Mouse (Mus musculus): Measurements from ENCODE around the gene Tmem116. TPM values are rescaled to one million over a fixed set of nuclear protein-coding genes. Genes with fewer than 3 reads are reported as not detected.
A peak's percentile ranks its signal among the peaks of the same experiment; 100 is the strongest.

Gene Tmem116
- total RNA-seq, 1 experiment from 2014 or later = 2.1 TPM

GRCm38 (mm10) chr5:121537588-121537987 lies 85.9 kb downstream of the Tmem116 start:
- no peak for DNase-seq

GRCm38 (mm10) chr5:121540066-121540465 lies 88.4 kb downstream of the Tmem116 start:
- DNase-seq = no peak

- no peak for DNase-seq
These were observed 89.5 kb downstream of the Tmem116 start for GRCm38 (mm10) chr5:121541235-121541634.

- no peak for DNase-seq
These were observed 91.7 kb downstream of the Tmem116 start for GRCm38 (mm10) chr5:121543370-121543769.

GRCm38 (mm10) chr5:121544910-121545792 lies 93.5 kb downstream of the Tmem116 start, which contains the start of the genes Adam1a and Gm42878:
TSS of gene Adam1a (minus strand) at chr5:121545482.
TSS of gene Gm42878 (minus strand) at chr5:121545482.
- peak; percentile 75 for DNase-seq

- DNase-seq = peak; percentile 98
These were observed 94.3 kb downstream of the Tmem116 start, which contains the start of gene Mapkapk5 for GRCm38 (mm10) chr5:121545793-121546529. TSS of gene Mapkapk5 (minus strand) at chr5:121545905.

- DNase-seq = peak; percentile 81
These were observed 94.8 kb downstream of the Tmem116 start for GRCm38 (mm10) chr5:121546530-121546895.

GRCm38 (mm10) chr5:121547084-121547483 lies 95.4 kb downstream of the Tmem116 start:
- no peak for DNase-seq

- peak; percentile 27 for DNase-seq
These were observed 97.5 kb downstream of the Tmem116 start for GRCm38 (mm10) chr5:121549196-121549595.

- DNase-seq = no peak
These were observed 110.7 kb downstream of the Tmem116 start for GRCm38 (mm10) chr5:121562436-121562835.

GRCm38 (mm10) chr5:121564468-121564895 lies 112.8 kb downstream of the Tmem116 start:
- DNase-seq = peak; percentile 94

GRCm38 (mm10) chr5:121566035-121566681 lies 114.5 kb downstream of the Tmem116 start:
- no peak for DNase-seq

GRCm38 (mm10) chr5:121569881-121570420 lies 118.3 kb downstream of the Tmem116 start:
- DNase-seq = no peak

- no peak for DNase-seq
These were observed 119.1 kb downstream of the Tmem116 start for GRCm38 (mm10) chr5:121570787-121571186.

Other genes starting within 250 kb of the Tmem116 start
- 995 and 1,088 TPM in 2 replicates for gene Rpl6, start 247.4 kb upstream of the Tmem116 start, total RNA-seq (2021)
- 21.5 and 27.1 TPM in 2 replicates for gene Hectd4, start 231.7 kb upstream of the Tmem116 start, total RNA-seq (2021)
- gene Trafd1, start 66.3 kb upstream of the Tmem116 start, total RNA-seq (2021) = 38.1 and 52.2 TPM in 2 replicates
- gene Naa25, start 54.0 kb upstream of the Tmem116 start, total RNA-seq (2021) = 34.7 and 36.3 TPM in 2 replicates
- gene Erp29, start 613 bp downstream of the Tmem116 start, total RNA-seq (2021) = 110 and 116 TPM in 2 replicates
- not detected in 2 replicates for gene Adam1b, start 51.5 kb downstream of the Tmem116 start, total RNA-seq (2021)
- gene Adam1a, start 93.6 kb downstream of the Tmem116 start, total RNA-seq (2021) = 5.7 and 5.8 TPM in 2 replicates
- gene Gm42878, start 93.6 kb downstream of the Tmem116 start, total RNA-seq (2021) = not detected in 2 replicates
- gene Mapkapk5, start 94.0 kb downstream of the Tmem116 start, total RNA-seq (2021) = 93.2 and 96.4 TPM in 2 replicates
- gene Aldh2, start 141.9 kb downstream of the Tmem116 start, total RNA-seq (2021) = 1,038 and 1,196 TPM in 2 replicates
- gene Acad12, start 167.0 kb downstream of the Tmem116 start, total RNA-seq (2021) = 25.1 and 29.1 TPM in 2 replicates
- 36.5 and 41.1 TPM in 2 replicates for gene Acad10, start 208.6 kb downstream of the Tmem116 start, total RNA-seq (2021)
- 55.0 and 57.1 TPM in 2 replicates for gene Brap, start 208.7 kb downstream of the Tmem116 start, total RNA-seq (2021)